Mouse (Mus musculus) myocyte (in vitro differentiated cells): ENCODE results near the gene Mical3.

ENCODE experiments used
- CEBPB ChIP-seq: IDR thresholded peaks from 2 replicates; pipeline ENCODE4 v1.6.1; 2011; ENCODE audit warnings: mild to moderate bottlenecking, moderate library complexity; ENCODE audit not compliant: poor library complexity, insufficient read depth, severe bottlenecking
- E2F4 ChIP-seq: IDR thresholded peaks from one replicate; pipeline ENCODE4 v1.6.1; 2011; ENCODE audit warnings: mild to moderate bottlenecking, control low read depth, moderate library complexity; ENCODE audit not compliant: insufficient read depth
- MAX ChIP-seq: IDR thresholded peaks from one replicate; pipeline ENCODE4 v1.6.1; 2011; ENCODE audit warnings: low read depth, mild to moderate bottlenecking, control low read depth
- MYOD1 ChIP-seq, 3 experiments: IDR thresholded peaks; one replicate each; pipeline ENCODE4 v1.6.1; 2011; ENCODE audit warnings: control low read depth in 2 of 3, low read depth in 2 of 3, mild to moderate bottlenecking in 2 of 3, moderate library complexity in 1 of 3; ENCODE audit not compliant: insufficient read length in 2 of 3, control insufficient read depth in 1 of 3
- MYOG ChIP-seq, 3 experiments: IDR thresholded peaks; one replicate each; pipeline ENCODE4 v1.6.1; 2011; ENCODE audit warnings: control low read depth in 2 of 3, low read depth in 2 of 3, mild to moderate bottlenecking in 2 of 3; ENCODE audit not compliant: insufficient read length in 2 of 3, control insufficient read depth in 1 of 3, insufficient read depth in 1 of 3
- POLR2A ChIP-seq: IDR thresholded peaks from one replicate; pipeline ENCODE4 v1.6.1; 2011; ENCODE audit warnings: low read depth, mild to moderate bottlenecking, control low read depth, moderate library complexity; ENCODE audit not compliant: insufficient read length
- POLR2AphosphoS2 ChIP-seq: IDR thresholded peaks from one replicate; pipeline ENCODE4 v1.6.1; 2011; ENCODE audit warnings: low read depth, control low read depth; ENCODE audit not compliant: insufficient read length
- SRF ChIP-seq: IDR thresholded peaks from one replicate; pipeline ENCODE4 v1.6.1; 2011; ENCODE audit warnings: low read depth; ENCODE audit not compliant: control insufficient read depth, insufficient read length
- TCF12 ChIP-seq: IDR thresholded peaks from one replicate; pipeline ENCODE4 v1.6.1; 2011; ENCODE audit warnings: mild to moderate bottlenecking, control low read depth; ENCODE audit not compliant: poor library complexity, insufficient read depth, severe bottlenecking
- USF1 ChIP-seq: IDR thresholded peaks from one replicate; pipeline ENCODE4 v1.6.1; 2011; ENCODE audit warnings: low read depth, mild to moderate bottlenecking, control low read depth, moderate library complexity

- TF ChIP-seq POLR2A (no peak), USF1 (no peak), MAX (no peak), POLR2AphosphoS2 (no peak), E2F4 (no peak), MYOD1 (IDR thresholded peaks at IDR 0.05; ENCODE audit: control insufficient read depth in 1 of 3, insufficient read length in 2 of 3, low read depth in 2 of 3) (no peak), TCF12 (no peak), MYOG (IDR thresholded peaks at IDR 0.05; ENCODE audit: control insufficient read depth in 1 of 3, insufficient read depth in 1 of 3, insufficient read length in 2 of 3, low read depth in 2 of 3) (no peak), CEBPB (no peak), SRF (no peak)
These were observed 179.5 kb downstream of the Mical3 start for GRCm38 (mm10) chr6:120951311-120951710.
